Mouse (Mus musculus): ENCODE data around the gene Iqgap2. TPM values are rescaled to one million over a fixed set of nuclear protein-coding genes. Genes with fewer than 3 reads are reported as not detected.

Gene Iqgap2
- total RNA-seq, 2 experiments from 2014 or later: 3.1 to 3.3 TPM

DNA sequence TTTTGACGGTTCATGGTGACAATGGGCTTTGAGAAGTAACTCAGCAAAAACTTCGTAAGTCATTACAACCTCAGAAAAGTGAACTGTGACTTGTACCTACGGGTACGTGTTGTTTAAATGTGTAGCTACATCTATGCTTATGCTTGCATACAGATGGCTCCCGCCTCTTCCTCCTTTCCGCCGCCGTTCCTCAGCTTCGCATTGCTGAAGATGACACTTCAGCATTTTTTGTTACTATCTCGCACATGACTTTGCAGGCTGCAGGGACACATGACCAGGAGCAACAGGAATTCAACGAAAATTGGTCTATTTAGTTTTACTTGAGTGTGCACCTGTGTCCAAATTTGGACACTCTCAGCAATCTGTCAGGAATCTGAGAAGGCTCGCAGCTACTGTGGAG is 3.1 kb downstream of the Iqgap2 start:
- no peak for DNase-seq
- intact Hi-C loops (cut with DNase I): no loop called here

DNA sequence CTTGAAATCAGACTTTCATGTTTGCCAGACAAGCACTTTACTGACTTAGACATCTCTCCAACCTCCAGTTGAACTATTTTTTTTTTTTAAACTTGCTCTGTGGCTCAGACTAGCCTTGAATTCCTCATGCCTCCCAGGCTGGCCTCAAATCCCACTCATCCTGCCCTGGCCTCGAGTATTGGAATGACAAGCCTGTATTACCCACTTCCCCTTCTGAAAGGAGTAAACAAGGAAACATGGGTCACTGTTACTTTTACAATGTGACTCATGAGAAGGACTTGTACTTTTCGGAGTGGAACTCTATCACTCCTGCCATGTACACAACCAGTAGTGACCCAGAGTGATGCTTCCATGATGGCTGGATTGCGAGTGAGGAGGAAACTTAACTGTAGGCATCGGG is 3.6 kb downstream of the Iqgap2 start:
- intact Hi-C loops (cut with DNase I): no loop called here
- DNase-seq: no peak

DNA sequence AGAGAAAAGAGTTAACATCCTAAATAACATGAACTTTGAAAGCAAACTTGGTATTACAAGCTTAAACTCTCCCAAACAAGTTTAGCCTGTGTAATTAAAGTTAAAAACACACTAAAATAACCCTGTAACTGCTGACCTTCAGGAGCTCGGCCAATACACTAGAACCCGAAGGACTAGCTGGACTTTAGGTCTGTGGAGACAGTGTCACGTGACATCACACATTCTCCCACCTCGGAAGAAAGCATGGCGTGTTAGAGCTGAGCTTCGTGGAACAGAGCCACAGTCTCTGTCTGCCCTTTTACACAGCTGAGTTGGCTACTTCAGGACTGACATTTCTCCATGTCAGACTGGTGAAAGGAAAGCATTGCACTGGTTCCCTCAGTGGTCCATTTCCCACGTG is 4.3 kb downstream of the Iqgap2 start:
- intact Hi-C loops (cut with DNase I): no loop called here
- DNase-seq: no peak

DNA sequence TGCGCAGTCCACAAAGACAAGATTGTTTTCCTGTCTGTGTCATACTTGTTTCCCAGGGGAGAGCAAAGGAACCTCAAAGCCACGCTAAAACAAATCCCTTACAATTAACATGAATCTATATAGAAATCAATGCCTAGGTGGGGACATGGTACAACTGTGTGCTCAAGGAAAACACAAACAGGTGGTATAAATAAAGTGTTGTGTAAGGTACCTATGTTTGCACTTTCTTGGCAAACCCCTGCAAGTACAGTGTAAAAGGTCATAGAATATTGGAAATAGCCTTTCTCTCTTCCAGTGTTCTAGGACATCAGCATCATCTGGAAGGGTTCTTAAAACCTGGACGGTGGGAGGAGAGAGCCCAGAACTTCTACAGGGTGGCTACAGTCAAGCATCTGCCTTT is 7.3 kb downstream of the Iqgap2 start:
- intact Hi-C loops (cut with DNase I): no loop called here
- DNase-seq: no peak

DNA sequence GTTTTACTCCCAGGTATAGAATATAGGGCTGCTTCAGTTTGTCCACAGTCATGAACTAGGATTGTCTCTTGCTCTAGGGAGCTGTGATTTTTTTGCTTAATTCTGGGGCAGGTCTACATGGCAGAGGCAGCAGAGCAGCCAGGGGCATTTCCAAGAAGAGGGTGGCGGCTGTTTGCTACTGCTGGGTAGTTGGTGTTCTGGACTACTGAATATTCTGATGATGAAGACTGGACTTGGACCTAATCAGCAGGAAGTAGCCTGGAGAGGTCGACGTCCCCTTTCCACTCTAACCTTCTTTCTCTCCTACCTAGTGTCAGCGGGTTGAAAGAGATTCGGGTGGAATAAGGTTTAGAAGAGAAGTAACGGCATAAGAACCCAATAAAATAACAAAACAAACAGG is 9.7 kb downstream of the Iqgap2 start:
- intact Hi-C loops (cut with DNase I): no loop called here

DNA sequence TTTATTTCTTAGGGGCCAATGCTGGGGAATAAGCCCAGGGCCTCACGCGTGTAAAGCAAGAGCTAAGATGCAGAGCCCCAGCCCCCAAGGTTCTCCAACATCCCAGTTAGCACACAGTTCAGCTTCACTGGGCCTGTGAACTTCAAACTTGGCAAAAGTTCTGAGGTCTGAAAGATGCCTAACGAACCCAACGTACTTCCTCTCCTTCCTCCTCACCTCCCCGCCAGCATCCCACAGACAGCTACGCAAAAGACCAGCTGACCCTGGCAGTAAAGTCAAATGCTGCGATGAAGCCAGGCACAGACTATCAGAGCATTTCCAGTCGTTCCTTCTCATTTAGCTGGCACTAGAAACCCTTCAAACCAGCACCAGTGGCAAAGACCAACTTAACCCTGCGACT is 10.3 kb downstream of the Iqgap2 start:
- no peak for DNase-seq
- intact Hi-C loops (cut with DNase I): no loop called here

More for the DNA sequence above, 9.7 kb downstream of the Iqgap2 start:
- no peak for DNase-seq

DNA sequence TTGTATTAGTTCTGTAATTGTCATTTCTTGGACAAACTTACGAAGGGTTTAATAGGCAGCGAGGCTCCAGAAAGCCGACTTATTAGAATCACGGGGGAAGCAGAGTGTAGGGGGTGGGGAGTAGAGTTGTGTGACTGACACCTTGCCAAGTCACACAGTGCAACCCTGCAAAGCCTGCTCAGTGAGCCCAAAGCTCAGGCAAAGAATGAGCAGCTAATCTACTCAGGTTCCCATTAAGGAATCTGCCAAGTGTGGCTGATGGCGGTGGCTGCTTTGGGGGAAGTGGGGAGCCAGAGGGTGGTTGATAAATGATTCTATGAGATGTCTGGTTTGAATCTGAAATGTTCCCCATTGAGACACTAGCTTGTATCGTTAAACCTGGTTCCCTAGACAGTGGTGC is 11.1 kb downstream of the Iqgap2 start:
- DNase-seq: no peak
- intact Hi-C loops (cut with DNase I): no loop called here

DNA sequence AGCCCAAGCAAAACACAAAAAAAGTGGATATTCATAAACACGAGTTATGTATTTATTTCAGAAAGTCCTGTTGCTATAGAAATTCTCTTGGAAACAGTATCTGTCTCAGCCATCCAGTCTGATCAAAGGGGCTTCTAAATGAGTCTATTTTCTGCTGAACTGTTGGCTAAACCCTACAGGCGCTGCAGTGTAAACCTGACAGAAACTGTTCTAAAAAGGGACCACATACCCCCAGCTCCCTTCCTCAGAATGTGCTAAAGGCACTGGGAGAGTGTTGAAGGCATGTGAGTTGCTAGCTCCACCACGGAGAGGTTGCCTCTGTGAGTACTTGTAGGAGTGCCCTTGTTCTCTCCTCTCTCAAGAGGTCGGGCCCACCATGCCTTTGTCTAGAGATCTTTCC is 19.7 kb downstream of the Iqgap2 start:
- no peak for DNase-seq
- intact Hi-C loops (cut with DNase I): no loop called here

DNA sequence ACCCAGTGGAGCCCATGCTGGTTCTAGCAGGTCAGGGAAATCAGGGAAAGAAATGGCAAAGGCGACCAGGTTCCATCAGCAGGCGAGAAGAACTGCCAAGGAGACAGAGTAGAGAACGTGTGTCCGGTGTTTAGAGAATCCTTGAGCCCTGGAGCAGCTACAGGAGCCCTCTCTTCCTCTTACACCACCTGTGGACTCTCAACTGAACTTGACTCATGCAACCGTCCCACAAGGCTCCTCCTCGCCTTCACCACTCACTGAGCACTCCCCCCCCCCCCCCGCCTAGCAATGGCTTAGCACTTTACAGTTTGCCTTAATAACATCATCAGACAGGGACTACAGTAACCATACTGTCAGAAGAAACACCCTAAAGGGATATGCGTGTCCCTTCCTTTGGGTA is 21.1 kb downstream of the Iqgap2 start:
- DNase-seq: no peak
- intact Hi-C loops (cut with DNase I): no loop called here

DNA sequence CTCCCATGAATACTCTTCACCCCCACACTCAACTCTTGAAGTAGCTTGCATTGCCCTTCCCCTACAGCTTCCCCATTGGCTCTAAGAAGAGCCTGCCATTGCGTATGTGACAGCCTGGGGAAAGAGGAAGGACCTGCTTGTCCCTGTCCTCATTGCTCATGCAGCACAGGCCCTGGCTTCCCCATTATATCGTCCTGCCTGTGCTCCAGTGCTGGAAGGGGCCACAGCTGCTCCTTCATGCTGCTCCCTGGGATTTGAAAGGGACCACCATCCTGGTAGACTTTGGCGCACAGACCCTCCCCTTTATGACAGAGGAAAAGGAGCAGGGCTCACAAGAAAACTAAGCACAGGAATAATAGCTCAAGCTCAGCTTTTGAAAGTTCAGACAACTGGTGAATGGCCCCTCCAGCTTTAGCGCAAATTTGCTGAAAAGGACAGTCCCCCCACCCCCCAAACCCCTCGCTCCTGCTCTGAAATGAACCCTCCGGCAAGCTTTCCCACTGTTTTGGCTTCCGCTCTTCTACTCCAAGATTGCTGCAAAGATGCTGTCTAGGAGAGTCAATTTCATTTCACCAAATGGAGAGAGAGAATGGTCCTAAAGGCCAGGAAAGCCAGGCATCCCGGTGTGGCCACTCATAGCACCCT is 22.7 kb downstream of the Iqgap2 start:
- DNase-seq: no peak
- intact Hi-C loops (cut with DNase I): no loop called here

DNA sequence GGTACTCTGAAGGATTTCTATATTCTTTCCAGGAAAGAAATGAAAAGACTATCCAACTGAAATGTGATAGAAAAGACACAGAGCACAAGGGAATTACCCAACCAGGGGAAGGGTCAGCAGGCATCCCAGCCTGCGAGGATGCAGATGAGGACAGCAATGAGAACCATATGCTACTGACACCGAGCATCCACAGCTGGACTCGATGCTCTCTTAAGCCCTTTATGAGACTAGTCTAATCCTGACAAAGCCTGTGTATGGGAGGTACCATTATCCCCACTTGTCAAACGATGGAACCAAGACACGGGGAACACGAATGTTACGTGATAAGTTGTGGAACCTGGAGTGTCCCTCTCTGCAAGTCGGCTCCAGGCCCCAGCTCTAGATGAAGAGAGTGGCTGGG is 29.5 kb downstream of the Iqgap2 start:
- no peak for DNase-seq
- intact Hi-C loops (cut with DNase I): no loop called here

DNA sequence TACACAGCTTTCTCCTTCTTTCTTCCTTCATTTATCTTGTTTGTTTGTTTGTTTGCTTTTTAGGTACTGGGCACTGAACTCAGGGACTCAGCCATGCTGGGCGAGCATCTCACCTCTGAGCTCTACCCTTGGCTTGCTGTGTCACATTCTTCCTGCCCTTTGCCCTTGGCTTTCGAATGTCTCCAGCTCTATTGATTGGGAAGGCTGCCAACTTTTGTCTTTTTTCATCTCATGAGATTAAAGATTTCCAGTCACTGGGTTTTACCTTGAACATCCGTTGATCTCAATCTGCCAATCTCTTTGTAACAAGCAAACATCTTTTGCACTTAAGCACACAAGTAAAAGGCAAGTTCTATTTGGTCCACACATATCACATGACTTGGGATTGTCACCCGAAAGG is 32.5 kb downstream of the Iqgap2 start:
- intact Hi-C loops (cut with DNase I): no loop called here

DNA sequence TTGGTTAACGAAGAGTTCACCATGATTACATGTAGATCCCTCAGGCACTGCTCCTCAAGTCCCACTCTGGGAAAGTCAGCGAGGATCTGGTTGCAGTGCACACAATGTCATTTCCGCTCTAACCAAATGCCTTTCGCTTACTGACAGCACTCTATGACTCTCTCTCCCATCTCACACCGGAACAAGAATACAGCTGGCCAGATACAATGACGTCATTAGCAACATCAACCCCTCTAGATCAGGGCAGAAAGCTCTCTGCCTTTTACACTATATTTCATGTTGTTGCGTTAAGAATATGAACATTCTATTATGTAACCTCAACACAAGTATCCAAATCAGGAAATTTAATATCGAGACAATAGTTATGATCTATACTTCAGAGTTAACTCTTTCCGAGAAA is 32.9 kb downstream of the Iqgap2 start:
- intact Hi-C loops (cut with DNase I): no loop called here
- DNase-seq: no peak

More for the DNA sequence above, 32.5 kb downstream of the Iqgap2 start:
- DNase-seq: no peak

DNA sequence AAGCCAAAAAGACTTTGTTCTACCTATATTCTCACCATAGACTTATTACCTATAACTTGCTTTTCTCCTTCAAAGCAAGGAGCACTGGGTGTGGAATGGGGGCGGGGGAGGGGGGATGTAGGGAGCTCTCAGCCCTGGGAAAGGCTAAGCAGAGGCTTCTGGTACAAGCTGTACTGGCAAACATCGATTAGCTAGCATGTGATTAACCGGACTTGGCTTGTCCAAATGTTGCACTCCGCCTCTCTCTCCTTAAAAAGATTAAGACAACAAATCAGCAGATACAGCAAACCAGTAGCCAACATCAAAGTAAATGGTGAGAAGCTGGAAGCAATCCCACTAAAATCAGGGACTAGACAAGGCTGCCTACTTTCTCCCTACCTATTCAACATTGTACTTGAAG is 36.2 kb downstream of the Iqgap2 start:
- intact Hi-C loops (cut with DNase I): no loop called here
- no peak for DNase-seq

DNA sequence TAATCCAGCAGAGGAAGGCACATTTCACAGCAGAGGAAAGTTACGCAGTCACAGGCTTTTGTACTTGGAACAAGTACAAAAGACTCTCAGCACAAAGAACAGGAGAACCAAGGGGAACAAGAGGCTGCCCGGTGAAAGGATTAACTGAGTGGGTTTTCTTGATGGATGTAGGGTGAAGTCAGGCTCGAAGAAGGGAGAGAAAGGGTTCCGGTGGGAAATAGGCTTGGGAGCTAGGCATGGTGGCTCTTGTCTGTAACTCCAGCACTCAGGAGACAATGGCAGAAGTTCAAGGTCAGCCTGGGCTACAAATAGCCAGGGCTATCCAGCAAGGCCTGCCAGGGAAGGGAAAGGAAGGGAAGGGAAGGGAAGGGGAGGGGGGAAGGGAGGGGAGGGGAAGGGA is 40.1 kb downstream of the Iqgap2 start:
- intact Hi-C loops (cut with DNase I): no loop called here
- no peak for DNase-seq

DNA sequence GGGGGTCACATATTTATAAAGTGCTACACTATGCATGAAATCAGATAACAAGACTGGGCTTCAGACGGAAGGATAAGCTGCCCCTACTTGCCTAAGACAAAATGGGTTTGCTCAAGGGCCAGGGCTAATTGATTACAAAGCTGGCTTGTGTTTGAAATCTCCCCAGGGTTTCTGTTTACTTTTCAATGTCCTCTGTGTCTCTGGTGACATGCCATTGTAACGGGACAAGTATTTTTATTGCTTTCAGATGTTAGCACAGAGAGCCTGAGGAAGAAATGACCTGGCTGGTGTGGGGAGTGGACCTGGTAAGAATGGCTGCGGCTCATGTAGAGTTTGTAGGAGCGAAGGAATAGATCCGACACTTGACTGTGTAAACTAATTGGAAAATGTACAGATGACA is 41.3 kb downstream of the Iqgap2 start:
- DNase-seq: no peak
- intact Hi-C loops (cut with DNase I): no loop called here

DNA sequence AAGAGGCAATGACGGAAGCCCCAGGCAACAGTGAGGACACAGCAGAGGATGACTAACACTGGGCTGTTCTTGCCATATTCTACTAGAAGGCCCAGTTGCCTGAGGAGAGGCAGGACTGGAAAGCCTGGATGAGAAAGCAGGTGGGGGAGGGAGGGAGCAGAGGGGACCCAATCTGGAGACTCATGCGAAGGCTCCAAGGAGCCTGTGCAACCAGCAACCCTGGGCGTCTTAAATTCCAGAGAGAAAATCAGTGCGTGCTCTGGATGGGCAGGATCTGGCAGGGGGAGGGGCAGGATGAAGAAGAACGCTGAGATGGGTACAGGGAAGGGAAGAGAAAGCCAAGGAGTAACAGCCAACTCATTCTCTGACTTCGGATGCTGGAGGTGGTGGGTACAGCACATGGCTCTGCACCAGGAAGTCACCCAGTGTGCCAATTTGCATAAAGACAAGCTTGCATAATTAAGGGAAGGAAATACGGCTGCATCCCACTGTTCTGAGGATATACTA is 42.2 kb downstream of the Iqgap2 start:
- DNase-seq: no peak
- intact Hi-C loops (cut with DNase I): no loop called here

DNA sequence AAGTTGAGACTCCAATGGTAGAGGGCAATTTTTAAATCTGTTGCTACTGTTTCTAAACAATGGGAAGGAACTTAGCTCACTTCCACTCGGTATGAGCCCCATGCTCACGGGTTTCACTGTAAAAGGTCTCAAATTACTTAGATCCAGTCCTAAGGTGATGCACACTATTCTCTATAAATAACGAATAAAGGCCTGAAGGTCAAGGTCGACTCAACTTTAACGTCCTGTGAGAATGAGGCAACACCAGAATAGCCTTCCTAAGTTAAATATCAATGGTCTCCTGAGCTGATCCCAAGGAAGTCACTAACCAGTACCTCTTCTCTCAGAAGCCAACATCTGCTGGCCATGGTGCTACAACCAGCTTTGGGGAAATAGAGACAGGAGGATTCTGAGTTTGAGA is 45.4 kb downstream of the Iqgap2 start:
- DNase-seq: no peak
- intact Hi-C loops (cut with DNase I): no loop called here

DNA sequence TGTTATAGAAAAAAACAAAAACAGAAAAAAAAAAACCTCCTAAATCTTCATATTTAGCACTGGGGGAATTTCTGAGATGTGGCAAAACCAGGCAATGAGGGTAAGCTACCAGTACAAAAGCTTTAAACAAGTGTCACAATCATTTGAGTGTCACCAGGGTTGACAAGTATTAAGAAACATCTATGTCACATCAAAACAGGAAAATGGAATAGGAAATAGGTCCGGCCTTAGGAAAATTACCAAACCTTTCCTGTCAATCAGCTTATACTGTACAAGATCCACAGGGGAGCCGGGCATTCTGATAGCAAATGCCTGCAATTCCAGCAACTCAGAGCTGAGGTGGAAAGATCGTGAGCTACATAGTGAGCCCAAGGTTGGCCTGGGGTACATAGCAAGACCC is 46.8 kb downstream of the Iqgap2 start:
- intact Hi-C loops (cut with DNase I): no loop called here
- no peak for DNase-seq

DNA sequence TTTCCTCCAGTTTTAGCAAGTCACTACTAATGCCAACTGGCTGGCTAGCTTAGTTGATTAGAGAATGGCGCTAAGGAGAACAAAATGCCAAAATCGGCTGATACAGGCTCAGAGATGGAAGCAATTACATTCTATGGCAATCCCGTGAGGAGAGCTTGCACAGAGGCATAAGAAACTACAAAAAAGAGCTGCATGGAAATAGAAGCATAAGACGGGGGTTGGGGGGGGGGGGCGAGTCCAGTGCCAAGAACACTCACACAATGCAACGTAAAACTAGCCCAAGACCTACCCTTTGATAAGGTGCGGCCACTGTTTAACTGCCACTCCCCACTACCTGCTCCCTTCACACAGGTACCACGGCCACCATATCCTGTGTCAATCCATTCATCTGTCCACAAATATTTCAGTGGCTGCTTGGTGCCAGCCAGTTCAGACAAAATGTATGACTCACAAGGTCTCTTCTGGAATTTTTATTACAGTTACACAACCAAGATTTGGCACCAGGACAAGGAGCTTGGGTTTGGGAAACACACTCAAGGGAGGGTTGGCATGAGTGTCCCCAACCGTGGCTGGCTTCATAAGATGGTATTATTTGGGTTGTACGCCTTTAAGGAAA is 48.2 kb downstream of the Iqgap2 start:
- DNase-seq: no peak
- intact Hi-C loops (cut with DNase I): no loop called here

DNA sequence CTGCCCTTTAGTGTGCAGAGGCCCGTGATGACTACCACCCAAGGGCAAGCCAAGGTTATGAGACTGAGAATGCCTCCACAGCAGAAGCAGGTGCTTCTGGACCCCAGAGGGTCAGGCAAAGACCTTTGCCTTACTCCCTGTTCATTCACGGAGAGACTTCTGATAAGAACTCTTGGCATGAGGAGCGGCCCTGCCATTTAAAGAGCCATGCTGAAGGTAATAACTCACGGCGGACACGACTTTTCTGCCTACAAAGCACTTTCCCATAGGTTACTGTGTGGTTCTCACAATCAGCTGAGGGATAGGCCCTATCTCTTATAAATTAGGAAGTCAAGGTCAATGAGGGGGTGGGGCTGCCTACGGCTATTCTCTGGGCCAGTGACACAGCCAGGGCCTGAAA is 48.9 kb downstream of the Iqgap2 start:
- DNase-seq: no peak
- intact Hi-C loops (cut with DNase I): no loop called here

DNA sequence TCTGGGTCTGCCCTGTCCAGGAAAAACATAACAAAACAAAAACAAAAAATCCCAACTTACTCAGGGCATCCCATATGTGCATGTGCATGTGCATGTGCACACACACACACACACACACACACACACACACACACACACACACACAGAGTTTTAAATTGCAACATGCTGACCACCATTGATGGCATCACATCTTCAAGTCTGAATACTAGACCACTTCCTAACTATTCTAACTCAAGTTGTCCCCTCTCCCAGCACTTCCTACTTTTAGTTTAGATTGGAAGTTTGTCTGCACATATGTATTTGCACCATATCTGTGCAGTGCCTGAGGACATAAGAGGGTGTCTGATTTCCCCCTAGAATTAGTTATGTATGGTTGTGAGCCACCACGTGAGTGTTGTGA is 49.8 kb downstream of the Iqgap2 start:
- DNase-seq: no peak
- intact Hi-C loops (cut with DNase I): no loop called here

DNA sequence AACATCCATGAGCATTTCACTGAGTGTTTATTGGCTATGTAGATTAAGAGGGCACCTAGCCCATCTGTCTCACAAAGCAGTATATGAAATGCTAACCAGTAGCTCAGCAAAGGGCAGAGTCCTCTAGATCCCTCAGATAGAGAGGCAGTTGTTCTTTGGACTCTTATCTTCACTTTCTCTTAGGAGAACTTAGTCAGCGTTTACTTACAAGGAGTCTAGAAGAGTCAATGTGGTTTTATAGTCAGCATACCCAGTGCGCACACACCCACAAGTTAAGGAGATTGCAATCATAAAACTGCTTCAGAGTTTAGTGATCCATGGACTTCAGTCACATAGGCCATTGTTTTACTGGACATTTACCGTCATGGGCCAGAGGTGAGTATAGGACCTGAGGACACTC is 54.8 kb downstream of the Iqgap2 start:
- DNase-seq: no peak
- intact Hi-C loops (cut with DNase I): no loop called here
